Mouse (Mus musculus) spleen, adult 2 months (tissue): ENCODE measurements around the gene Fam20a.

Source experiments
- CTCF ChIP-seq: fragments of 200-500 bp; IDR thresholded peaks from 2 replicates; pipeline ENCODE4 v1.5.1; 2011; ENCODE audit warnings: mild to moderate bottlenecking, inconsistent platforms; ENCODE audit not compliant: insufficient read depth, insufficient read length, insufficient replicate concordance; ENCODE audit errors: extremely low read depth
- POLR2A ChIP-seq: fragments of 200-500 bp; IDR thresholded peaks from 2 replicates; pipeline ENCODE4 v1.6.1; 2011; ENCODE audit warnings: low read depth, low read length, inconsistent platforms

GRCm38 (mm10) chr11:109671136-109672020 lies 50.7 kb downstream of the Fam20a start:
- TF ChIP-seq CTCF, result no peak
- TF ChIP-seq POLR2A, result no peak
